Mouse (Mus musculus) midbrain, embryonic 11.5 days (tissue): ENCODE measurements around the gene Ulk4. TPM values are rescaled to one million over a fixed set of nuclear protein-coding genes. Genes with fewer than 3 reads are reported as not detected.

Experiments used
- ATAC-seq: fragments of 200-750 bp; cut with Nextera tagmentation; 2 replicates; pipeline ENCODE4 v1.8.0; 2017; ENCODE audit warnings: moderate TSS enrichment, moderate library complexity; ENCODE audit not compliant: low FRiP score
- DNase-seq: peaks from one replicate; pipeline ENCODE4 v3.0.0; 2015; ENCODE audit warnings: low spot score; ENCODE audit errors: missing footprints
- H3K27ac ChIP-seq: fragments of 300-500 bp; sonication (generic); 2 replicates; pipeline ENCODE4 v1.5.1; 2014; ENCODE audit warnings: low read depth, low read length
- H3K27me3 ChIP-seq: fragments of 300-500 bp; sonication (generic); 2 replicates; pipeline ENCODE4 v1.6.1; 2014; ENCODE audit warnings: mild to moderate bottlenecking, low read length, moderate library complexity, mixed read lengths; ENCODE audit not compliant: control insufficient read depth, insufficient read depth
- H3K36me3 ChIP-seq: fragments of 300-500 bp; sonication (generic); 2 replicates; pipeline ENCODE4 v1.6.1; 2014; ENCODE audit warnings: mild to moderate bottlenecking, low read length, moderate library complexity, mixed read lengths; ENCODE audit not compliant: control insufficient read depth, insufficient read depth
- H3K4me1 ChIP-seq: fragments of 300-500 bp; sonication (generic); 2 replicates; pipeline ENCODE4 v1.6.1; 2014; ENCODE audit warnings: low read length; ENCODE audit not compliant: control insufficient read depth, insufficient read depth
- H3K4me2 ChIP-seq: fragments of 300-500 bp; sonication (generic); 2 replicates; pipeline ENCODE4 v1.6.1; 2014; ENCODE audit warnings: mild to moderate bottlenecking, moderate library complexity
- H3K4me3 ChIP-seq: fragments of 300-500 bp; sonication (generic); 2 replicates; pipeline ENCODE4 v1.5.1; 2014; ENCODE audit warnings: low read depth, low read length
- H3K9ac ChIP-seq: fragments of 300-500 bp; sonication (generic); 2 replicates; pipeline ENCODE4 v1.6.1; 2014; ENCODE audit warnings: low read length
- H3K9me3 ChIP-seq: fragments of 300-500 bp; sonication (generic); 2 replicates; pipeline ENCODE4 v1.6.1; 2016; ENCODE audit warnings: low read length; ENCODE audit not compliant: control insufficient read depth
- WGBS: fragments of 180-500 bp; shearing (Covaris S2); extraction: QIAGEN DNeasy Blood & Tissue Kit; methylation state at CpG from one replicate; pipeline ENCODE4 v1.1.7; 2014; 5-methylcytosine and 5-hydroxymethylcytosine counted together
- polyA plus RNA-seq: library from polyadenylated mRNA; unstranded; fragments of >200 nt; fragmentation: Nextera tagmentation; extraction: Ambion mirVana; gene quantifications from 2 replicates; pipeline ENCODE4 v1.2.1, GENCODE M21; 2014

The Ulk4 gene
- polyA plus RNA-seq, 1 experiment from 2014 or later = 210 TPM

DNA sequence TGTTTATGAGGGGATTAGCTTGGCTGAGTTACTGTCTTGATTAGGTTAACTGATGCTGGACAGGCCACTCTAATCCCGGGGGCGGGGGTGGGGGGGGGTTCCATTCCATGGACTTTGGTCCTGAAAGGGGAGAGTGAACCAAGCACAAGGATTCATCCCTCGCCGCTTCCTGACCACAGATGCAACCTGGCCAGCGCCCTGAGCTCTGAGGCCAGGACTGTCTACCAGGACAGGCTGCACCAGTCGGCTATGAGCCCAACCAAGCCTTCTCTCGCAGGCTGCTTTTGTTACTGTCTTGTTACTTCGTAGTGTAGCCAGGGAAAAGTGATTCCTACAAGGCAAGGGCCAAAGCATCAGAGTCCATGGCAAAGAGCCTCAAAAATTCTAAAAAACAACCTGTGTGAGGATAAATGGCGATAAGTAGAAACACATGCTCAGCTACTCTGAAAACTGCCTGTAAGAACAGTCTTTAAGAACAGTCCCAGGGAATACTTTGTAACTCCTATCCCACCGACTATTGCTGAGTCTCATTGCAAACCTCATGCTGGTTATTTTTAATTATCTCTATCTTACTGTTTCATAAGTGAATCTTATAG is 211.5 kb downstream of the Ulk4 start:
- Histone ChIP-seq H3K4me2 (no peak overlapping the region), H3K36me3 (no peaks in the 10 kb centered on the region), H3K4me1 (peaks cover 16% of the 10 kb centered on the region), H3K9me3 (no peaks in the 10 kb centered on the region), H3K4me3 (no peak overlapping the region), H3K27ac (no peak overlapping the region), H3K27me3 (no peaks in the 10 kb centered on the region), H3K9ac (no peak overlapping the region)
- no peak for DNase-seq
- no peak for ATAC-seq
- WGBS = 73% methylated on average over 10 of the region's 10 CpGs

DNA sequence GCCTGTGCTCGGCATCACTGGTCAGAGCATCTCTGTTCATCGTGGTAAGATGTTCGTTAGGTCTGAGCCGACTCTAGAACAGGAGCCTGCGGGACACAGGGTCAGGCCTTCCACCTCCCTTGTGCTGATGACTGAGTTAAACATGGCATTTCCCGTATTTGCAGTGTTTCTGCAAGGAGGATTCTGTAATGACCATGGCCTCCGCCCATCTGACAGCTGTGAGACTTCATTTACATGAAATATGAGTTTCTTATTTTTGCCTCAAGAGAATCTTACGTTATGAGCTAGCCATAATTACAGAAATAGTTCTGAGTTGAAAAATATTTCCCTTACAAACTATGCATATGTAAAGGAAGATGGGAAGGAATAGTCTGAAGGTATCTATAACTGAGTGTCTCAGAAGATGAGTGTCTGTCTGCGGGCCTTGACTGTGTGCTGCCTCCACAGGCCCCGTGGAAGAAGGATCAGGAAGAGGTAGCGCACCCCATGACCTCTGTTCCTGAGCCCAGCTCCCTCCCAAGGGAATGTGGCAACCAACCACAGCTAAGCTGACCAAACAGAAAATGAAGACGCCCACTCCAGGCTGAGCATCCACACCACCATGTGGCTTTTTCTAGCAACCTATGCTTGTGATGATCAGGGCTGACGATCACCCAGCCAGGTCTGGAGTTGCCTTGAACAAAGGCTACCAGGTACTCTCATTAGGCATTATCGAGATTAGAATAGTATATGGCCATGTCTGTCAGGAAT is 212.2 kb downstream of the Ulk4 start:
- Histone ChIP-seq H3K27ac (no peak overlapping the region), H3K9ac (no peak overlapping the region), H3K4me3 (no peak overlapping the region), H3K9me3 (no peaks in the 10 kb centered on the region), H3K4me2 (no peak overlapping the region), H3K36me3 (no peaks in the 10 kb centered on the region), H3K27me3 (no peaks in the 10 kb centered on the region), H3K4me1 (peaks cover 16% of the 10 kb centered on the region)
- DNase-seq (no peak), ATAC-seq (no peak)
- 83% methylated on average over 14 of the region's 14 CpGs for WGBS

DNA sequence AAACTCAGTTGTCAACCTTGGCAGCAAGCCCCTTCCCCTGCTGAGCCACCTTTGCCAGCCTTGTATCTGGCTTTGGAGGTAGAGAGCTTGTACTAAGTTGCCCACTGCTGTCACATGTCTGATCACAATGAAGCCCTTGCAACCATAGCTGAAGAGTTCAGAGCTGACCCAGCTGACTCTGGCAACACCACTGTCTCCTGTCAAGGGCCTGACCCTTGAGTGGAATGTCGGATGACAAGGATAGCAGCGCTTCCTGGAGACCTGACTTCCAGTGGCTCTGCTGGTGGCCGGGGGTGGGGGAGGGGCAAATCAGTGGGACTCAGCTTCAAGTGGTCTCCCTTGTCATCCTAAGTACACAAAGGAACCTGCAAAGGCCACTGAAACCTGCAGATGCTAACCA is 214.3 kb downstream of the Ulk4 start:
- peaks cover 16% of the 10 kb centered on the region for H3K4me1 ChIP-seq
- no peak overlapping the region for H3K9ac ChIP-seq
- H3K27ac ChIP-seq = no peak overlapping the region
- H3K36me3 ChIP-seq = no peaks in the 10 kb centered on the region
- DNase-seq = no peak
- ATAC-seq = no peak
- H3K27me3 ChIP-seq = no peaks in the 10 kb centered on the region
- H3K4me2 ChIP-seq = no peak overlapping the region
- H3K4me3 ChIP-seq = no peak overlapping the region
- 59% methylated on average over 3 of the region's 3 CpGs for WGBS
- no peaks in the 10 kb centered on the region for H3K9me3 ChIP-seq

DNA sequence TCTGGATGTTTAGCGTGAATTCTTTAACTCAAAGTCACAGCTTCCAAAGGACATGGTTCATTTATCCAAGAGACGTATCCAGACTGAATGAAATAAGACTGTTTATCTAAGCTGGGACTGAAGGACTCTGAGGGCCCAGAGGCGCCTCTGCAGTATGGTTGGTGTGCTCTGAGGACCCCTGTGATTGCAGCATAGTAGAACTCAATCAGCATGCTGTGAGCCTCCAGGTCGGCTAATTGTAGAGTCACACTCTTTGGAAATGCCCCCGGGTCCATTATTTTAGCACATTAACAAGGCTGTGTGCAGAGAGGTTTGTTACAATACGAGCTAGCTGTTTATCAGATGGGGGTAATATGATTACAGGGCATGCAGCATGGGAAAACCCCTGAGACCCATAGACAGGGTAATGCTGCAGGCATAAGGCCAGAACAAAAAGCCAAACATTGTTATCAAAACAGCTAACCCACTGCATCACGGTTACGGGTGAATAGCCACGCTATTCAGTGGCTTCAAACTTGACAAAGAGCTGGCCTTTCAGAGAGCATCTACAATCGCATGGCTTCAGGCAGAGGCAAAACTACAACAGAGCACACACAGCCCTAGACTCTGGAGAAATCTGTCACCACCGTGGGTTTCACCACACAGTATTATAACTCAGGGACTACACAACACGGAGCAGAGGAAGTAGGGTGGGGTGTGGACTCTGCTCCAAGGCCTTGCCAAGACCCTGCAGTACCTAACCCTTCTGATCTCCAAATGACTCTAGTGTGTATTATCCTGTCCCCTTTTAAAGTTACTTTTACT is 215.0 kb downstream of the Ulk4 start:
- Histone ChIP-seq H3K36me3 (no peaks in the 10 kb centered on the region), H3K27ac (peak overlapping the region; percentile 11; the same call in 1 of the 2 replicates), H3K4me2 (no peak overlapping the region), H3K9ac (no peak overlapping the region), H3K4me1 (peaks cover 16% of the 10 kb centered on the region), H3K9me3 (no peaks in the 10 kb centered on the region), H3K27me3 (no peaks in the 10 kb centered on the region), H3K4me3 (no peak overlapping the region)
- ATAC-seq (peak; percentile 61), DNase-seq (no peak)
- 37% methylated on average over 12 of the region's 12 CpGs for WGBS

DNA sequence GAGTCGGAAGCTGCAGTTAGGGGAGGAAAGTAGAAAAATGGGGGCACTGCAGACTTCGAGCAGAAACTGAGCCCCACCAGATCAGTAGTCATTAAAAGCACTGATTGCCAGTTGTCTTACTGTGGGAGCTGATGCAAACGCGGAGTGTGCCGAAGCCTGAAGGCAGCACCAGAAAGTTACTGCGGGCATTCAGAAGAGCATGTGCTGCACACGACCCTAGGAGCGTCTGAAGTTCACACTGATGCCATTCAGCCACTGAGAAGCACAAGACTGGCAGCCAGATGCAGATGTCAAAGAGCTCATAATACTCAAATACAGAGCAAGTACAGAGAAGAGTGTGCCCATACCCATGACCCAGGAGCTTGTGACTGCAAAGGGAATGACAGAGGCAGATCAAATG is 216.7 kb downstream of the Ulk4 start:
- no peaks in the 10 kb centered on the region for H3K27me3 ChIP-seq
- H3K27ac ChIP-seq = no peak overlapping the region
- peaks cover 16% of the 10 kb centered on the region for H3K4me1 ChIP-seq
- no peaks in the 10 kb centered on the region for H3K9me3 ChIP-seq
- ATAC-seq = no peak
- 86% methylated on average over 8 of the region's 8 CpGs for WGBS
- peak; percentile 68 for DNase-seq
- no peak overlapping the region for H3K4me2 ChIP-seq
- no peaks in the 10 kb centered on the region for H3K36me3 ChIP-seq
- no peak overlapping the region for H3K4me3 ChIP-seq
- no peak overlapping the region for H3K9ac ChIP-seq

DNA sequence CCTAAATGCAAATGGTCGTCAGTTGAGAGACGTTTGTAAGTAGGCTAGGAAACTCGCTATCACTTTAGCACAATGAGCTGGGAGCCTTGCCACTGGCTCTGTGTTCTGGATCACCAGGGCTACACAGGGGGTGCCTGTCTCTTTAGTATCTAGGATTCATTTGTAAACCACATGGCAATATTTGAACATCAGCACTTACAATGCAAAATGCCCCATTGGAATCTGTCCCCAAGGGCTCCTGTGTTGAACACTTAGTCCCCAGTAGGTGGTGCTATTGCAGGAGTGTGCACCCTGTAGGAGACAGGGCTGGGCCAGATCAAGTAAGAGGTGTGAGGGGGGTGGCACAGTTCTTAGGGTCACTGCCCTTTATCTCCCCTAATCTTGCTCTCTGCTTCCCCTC is 217.7 kb downstream of the Ulk4 start:
- 90% methylated on average over 3 of the region's 3 CpGs for whole genome bisulfite sequencing
- Histone ChIP-seq H3K27ac (no peak overlapping the region), H3K36me3 (no peaks in the 10 kb centered on the region), H3K9ac (no peak overlapping the region), H3K27me3 (no peaks in the 10 kb centered on the region), H3K4me1 (peaks cover 16% of the 10 kb centered on the region), H3K4me2 (no peak overlapping the region), H3K4me3 (no peak overlapping the region), H3K9me3 (no peaks in the 10 kb centered on the region)
- DNase-seq (peak; percentile 68), ATAC-seq (no peak)

DNA sequence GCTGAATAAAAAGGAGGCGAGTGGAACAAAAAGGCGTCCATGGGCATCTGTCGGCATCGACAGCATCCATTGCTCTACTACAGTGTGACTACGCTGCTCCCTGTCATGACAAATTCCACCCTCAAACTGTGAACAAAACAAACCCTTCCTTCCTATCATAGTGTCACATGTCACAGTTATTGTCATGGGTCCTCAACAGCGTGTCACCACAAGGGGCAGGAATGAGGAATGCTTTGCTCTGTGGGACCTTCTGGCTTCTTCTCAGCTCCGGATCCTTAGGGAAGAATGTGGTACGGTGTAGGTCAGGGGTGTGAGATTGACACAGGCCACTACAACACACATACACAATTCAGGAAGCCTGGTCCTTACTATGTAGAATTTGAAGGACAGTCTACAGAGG is 218.5 kb downstream of the Ulk4 start:
- DNase-seq = no peak
- Histone ChIP-seq H3K4me1 (peaks cover 16% of the 10 kb centered on the region), H3K4me3 (no peak overlapping the region), H3K27me3 (no peaks in the 10 kb centered on the region), H3K27ac (no peak overlapping the region), H3K9me3 (no peaks in the 10 kb centered on the region), H3K36me3 (no peaks in the 10 kb centered on the region), H3K4me2 (no peak overlapping the region), H3K9ac (no peak overlapping the region)
- no peak for ATAC-seq
- WGBS = 90% methylated on average over 8 of the region's 8 CpGs

DNA sequence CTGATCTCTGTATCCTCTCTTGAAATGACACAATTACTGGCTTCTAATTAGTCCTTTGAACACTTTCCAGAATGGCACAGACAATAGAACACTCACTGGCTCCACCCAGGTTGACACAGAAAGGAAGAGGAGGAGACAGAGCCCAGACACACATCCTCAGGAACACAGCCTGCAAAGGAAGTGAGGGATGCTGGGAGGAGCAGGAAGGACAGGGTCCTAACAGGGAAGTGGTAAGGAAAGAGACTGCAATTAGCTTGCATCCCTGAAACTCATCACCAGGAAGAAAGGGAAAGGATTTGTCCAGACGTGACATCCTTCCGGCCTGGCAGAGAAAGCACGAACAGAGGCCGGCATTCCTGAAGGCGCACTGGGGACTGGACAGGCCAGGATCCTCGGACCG is 218.9 kb downstream of the Ulk4 start:
- no peak overlapping the region for H3K27ac ChIP-seq
- WGBS = 78% methylated on average over 7 of the region's 7 CpGs
- no peak overlapping the region for H3K9ac ChIP-seq
- H3K4me2 ChIP-seq = no peak overlapping the region
- no peak overlapping the region for H3K4me3 ChIP-seq
- no peaks in the 10 kb centered on the region for H3K9me3 ChIP-seq
- DNase-seq = peak; percentile 75
- no peak for ATAC-seq
- H3K27me3 ChIP-seq = no peaks in the 10 kb centered on the region
- H3K4me1 ChIP-seq = peaks cover 16% of the 10 kb centered on the region
- no peaks in the 10 kb centered on the region for H3K36me3 ChIP-seq

DNA sequence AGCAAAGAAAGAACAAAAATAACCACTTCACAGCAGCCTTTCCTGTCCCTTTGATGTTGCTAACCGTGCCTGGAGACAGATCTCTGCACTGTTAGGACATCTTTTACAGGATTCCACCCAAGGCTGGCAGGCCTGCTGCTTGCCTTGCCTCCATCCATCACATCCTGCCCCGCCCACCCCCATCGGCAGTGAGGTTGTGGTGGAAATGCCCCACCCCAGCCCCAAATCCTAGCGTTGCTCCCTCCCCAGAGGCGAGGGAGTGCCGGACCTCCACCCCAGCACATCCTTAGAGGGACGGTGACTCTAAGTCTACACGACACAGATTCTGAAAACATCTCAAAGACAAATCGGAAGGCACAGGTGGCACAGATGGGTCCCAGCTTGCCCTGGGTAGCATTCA is 219.6 kb downstream of the Ulk4 start:
- Histone ChIP-seq H3K9ac (no peak overlapping the region), H3K4me2 (no peak overlapping the region), H3K4me3 (no peak overlapping the region), H3K36me3 (no peaks in the 10 kb centered on the region), H3K27me3 (no peaks in the 10 kb centered on the region), H3K27ac (no peak overlapping the region), H3K4me1 (peaks cover 12% of the 10 kb centered on the region), H3K9me3 (no peaks in the 10 kb centered on the region)
- ATAC-seq = no peak
- peak; percentile 33 for DNase-seq
- 73% methylated on average over 9 of the region's 9 CpGs for WGBS
